ENCODE assay signal across 8 mouse cellular contexts in genomic region chr15:96547256-96548195, GRCm38 (mm10).
DNase-seq lines count a peak whose midpoint lies in the region; ATAC-seq and TF ChIP-seq lines count a peak whose summit lies in the region.

No protein-coding gene starts in this region.

- TF ChIP-seq CTCF in kidney, adult 2 months (conservative IDR thresholded peaks at IDR 0.05; ENCODE audit: insufficient read depth, insufficient read length, low read depth, low read length): no peak

- intact Hi-C loops in heart, postnatal 10 days (cut with DNase I): loop anchor here (1.0 to 5.0 kb wide), 2 partner anchors 70 to 119 kb away; no protein-coding TSS in a partner anchor

- H3K36me3 ChIP-seq in kidney, adult 2 months (ENCODE audit: control insufficient read depth, insufficient read depth, low read length): no peaks in the 10 kb centered on the region
- no peaks in the 10 kb centered on the region for H3K36me3 ChIP-seq in kidney, embryonic 16.5 days (ENCODE audit: insufficient read depth, low read length)
- H3K36me3 ChIP-seq in embryonic facial prominence, embryonic 14.5 days (ENCODE audit: control insufficient read depth, insufficient read depth, low read length): no peaks in the 10 kb centered on the region

- no peaks in the 10 kb centered on the region for H3K27me3 ChIP-seq in kidney, adult 2 months (replicated peaks; ENCODE audit: control insufficient read depth, insufficient read depth, low read length)
- H3K27me3 ChIP-seq in kidney, embryonic 16.5 days (ENCODE audit: insufficient read depth, low read length): no peaks in the 10 kb centered on the region
- no peaks in the 10 kb centered on the region for H3K27me3 ChIP-seq in embryonic facial prominence, embryonic 14.5 days (replicated peaks; ENCODE audit: control insufficient read depth, insufficient read depth, low read length)

- TF ChIP-seq POLR2A in kidney, adult 2 months (IDR thresholded peaks at IDR 0.05; ENCODE audit: low read depth, low read length): no peak

- peak; percentile 40 for DNase-seq in kidney, adult 2 months
- peak; percentile 82 for DNase-seq in embryonic facial prominence, embryonic 14.5 days (ENCODE audit: low spot score)
- DNase-seq in heart, postnatal 10 days: peak; percentile 29 to 33
- DNase-seq in lung, adult 18-20 months: peak; percentile 70 to 77
- peak; percentile 21 for DNase-seq in right cerebral cortex, postnatal 25 days
- no peak for DNase-seq in natural killer cell, adult 2 months (ENCODE audit: low spot score in 2 of 2)

- no peak overlapping the region for H3K4me3 ChIP-seq in kidney, adult 2 months (ENCODE audit: insufficient read depth, low read depth, low read length)
- H3K4me3 ChIP-seq in kidney, embryonic 16.5 days (ENCODE audit: low read length): no peak overlapping the region
- H3K4me3 ChIP-seq in embryonic facial prominence, embryonic 14.5 days (ENCODE audit: low read depth, low read length): no peak overlapping the region

- H3K9me3 ChIP-seq in kidney, embryonic 16.5 days (ENCODE audit: low read length): no peaks in the 10 kb centered on the region
- H3K9me3 ChIP-seq in embryonic facial prominence, embryonic 14.5 days (ENCODE audit: control insufficient read depth, low read length): no peaks in the 10 kb centered on the region

- no peak overlapping the region for H3K9ac ChIP-seq in kidney, embryonic 16.5 days (replicated peaks; ENCODE audit: low read length)
- H3K9ac ChIP-seq in embryonic facial prominence, embryonic 14.5 days (ENCODE audit: low read depth, low read length): no peak overlapping the region

- no peak overlapping the region for H3K27ac ChIP-seq in kidney, adult 2 months (ENCODE audit: insufficient read depth, low read depth, low read length)
- no peak overlapping the region for H3K27ac ChIP-seq in kidney, embryonic 16.5 days (ENCODE audit: low read length)
- peak overlapping the region; percentile 65 for H3K27ac ChIP-seq in embryonic facial prominence, embryonic 14.5 days (replicated peaks; ENCODE audit: low read depth, low read length)

- 62% methylated on average over 21 of the region's 21 CpGs for WGBS in kidney, adult 2 months
- WGBS in kidney, embryonic 16.5 days: 66% methylated on average over 21 of the region's 21 CpGs
- 45% methylated on average over 21 of the region's 21 CpGs for WGBS in embryonic facial prominence, embryonic 14.5 days

- no peak for ATAC-seq in kidney, embryonic 16.5 days (ENCODE audit: low FRiP score, low TSS enrichment)
- peak; percentile 60 for ATAC-seq in embryonic facial prominence, embryonic 14.5 days (ENCODE audit: low read depth)
- no peak for ATAC-seq in inflammation-experienced regulatory T-cells, adult 6 months

- no peak overlapping the region for H3K4me2 ChIP-seq in kidney, embryonic 16.5 days (replicated peaks; ENCODE audit: low read depth, low read length)
- H3K4me2 ChIP-seq in embryonic facial prominence, embryonic 14.5 days (ENCODE audit: low read depth, low read length): no peak overlapping the region

- 0 out of 2 replicates have a peak, but pooled peaks cover 2% of the 10 kb centered on the region for H3K4me1 ChIP-seq in kidney, adult 2 months (ENCODE audit: control insufficient read depth, insufficient read depth, low read length)
- no peaks in the 10 kb centered on the region for H3K4me1 ChIP-seq in kidney, embryonic 16.5 days (ENCODE audit: insufficient read depth, low read length)
- H3K4me1 ChIP-seq in embryonic facial prominence, embryonic 14.5 days (ENCODE audit: control insufficient read depth, insufficient read depth, low read length): peaks cover 14% of the 10 kb centered on the region; the same call in 1 of the 2 replicates

Comparison
In these comparisons a context has a peak if more than half of its experiments do, and no peak if none do; other contexts are left out.
1. DNase-seq: peak in kidney, adult 2 months (single experiment), embryonic facial prominence, embryonic 14.5 days (single experiment), heart, postnatal 10 days (2 of 2), lung, adult 18-20 months (2 of 2) and right cerebral cortex, postnatal 25 days (single experiment); none in natural killer cell, adult 2 months (0 of 2).